Comparison of ENCODE assay signal across 31 mouse cellular contexts in the genomic region with DNA sequence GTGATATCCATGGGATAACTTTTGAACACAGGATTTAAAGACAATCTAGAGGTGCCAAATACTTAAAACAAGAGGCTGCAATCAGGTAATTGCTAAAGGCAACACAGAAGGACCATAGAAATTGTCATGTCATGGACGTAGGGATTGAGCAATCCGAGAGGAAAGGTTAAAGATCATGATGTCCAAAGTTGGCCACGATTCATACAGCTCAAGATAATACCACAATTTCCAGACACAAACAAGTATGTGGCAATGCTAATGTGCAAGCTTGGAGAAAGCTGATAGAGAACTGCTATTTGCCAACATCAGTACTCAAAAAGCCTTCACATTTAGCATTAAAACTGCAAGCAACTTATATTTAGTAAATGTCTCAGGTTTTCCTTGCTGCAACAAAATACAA. TPM values are rescaled to one million over a fixed set of nuclear protein-coding genes. Genes with fewer than 3 reads are reported as not detected.
"Had no signal": no experiment of that assay in that cellular context is flagged by ENCODE, and none has a peak within 500 bp of the region (broad histone marks: within the 10 kb centered on the region; RNA-seq: fewer than 3 reads in every experiment).

No protein-coding gene starts in this region.

- H3K27me3 ChIP-seq: limb, embryonic 12.5 days; limb, embryonic 15.5 days; liver, embryonic 15.5 days; neural tube, embryonic 12.5 days; neural tube, embryonic 15.5 days had no signal

- H3K4me1 ChIP-seq: limb, embryonic 12.5 days; limb, embryonic 15.5 days; liver, embryonic 15.5 days; neural tube, embryonic 12.5 days; neural tube, embryonic 15.5 days had no signal

- H3K36me3 ChIP-seq: limb, embryonic 12.5 days; limb, embryonic 15.5 days; liver, embryonic 15.5 days; neural tube, embryonic 12.5 days; neural tube, embryonic 15.5 days had no signal

- H3K4me2 ChIP-seq: limb, embryonic 12.5 days; limb, embryonic 15.5 days; liver, embryonic 15.5 days; lung, embryonic 14.5 days; midbrain, embryonic 11.5 days; neural tube, embryonic 12.5 days; neural tube, embryonic 15.5 days had no signal

- H3K27ac ChIP-seq: limb, embryonic 12.5 days; limb, embryonic 15.5 days; liver, embryonic 15.5 days; neural tube, embryonic 12.5 days; neural tube, embryonic 15.5 days; stomach, postnatal 0 days had no signal

- ATAC-seq: inflammation-experienced regulatory T-cells, adult 6 months; lung, postnatal 0 days had no signal

- H3K4me3 ChIP-seq: limb, embryonic 12.5 days; limb, embryonic 15.5 days; liver, embryonic 15.5 days; neural tube, embryonic 12.5 days; neural tube, embryonic 15.5 days had no signal

- DNase-seq: kidney, adult 18-20 months; kidney, adult 9 months; kidney, postnatal 14 days; kidney, postnatal 4 days; left cerebral cortex, postnatal 4 days; lung, embryonic 14.5 days; lung, postnatal 4 days; midbrain, embryonic 14.5 days; right cerebral cortex, adult 18-20 months; right cerebral cortex, postnatal 14 days; right cerebral cortex, postnatal 4 days; thymus, adult 2 months; thymus, postnatal 14 days; thymus, postnatal 4 days had no signal

- H3K9me3 ChIP-seq: limb, embryonic 12.5 days; limb, embryonic 15.5 days; liver, embryonic 15.5 days; neural tube, embryonic 12.5 days; neural tube, embryonic 15.5 days had no signal

- H3K9ac ChIP-seq: limb, embryonic 12.5 days; limb, embryonic 15.5 days; liver, embryonic 15.5 days; lung, embryonic 14.5 days; neural tube, embryonic 12.5 days; neural tube, embryonic 15.5 days had no signal

RNA-seq across cellular contexts. Expression of a gene that starts 26.7 kb away (rescaled TPM):
- total RNA-seq: layer of hippocampus, adult 18-20 months; layer of hippocampus, postnatal 14 days; left cerebral cortex, adult 8-10 months; left cerebral cortex, postnatal 14 days; left cerebral cortex, postnatal 4 days; megakaryocyte progenitor cell, adult 5-6 weeks; megakaryocyte-erythroid progenitor cell, adult 5-6 weeks; midbrain, postnatal 0 days had no signal
- polyA plus RNA-seq: inflammation-experienced regulatory T-cells, adult 6 months; kidney, embryonic 16.5 days; limb, embryonic 12.5 days; limb, embryonic 15.5 days; lung, embryonic 14.5 days; lung, postnatal 0 days; midbrain, embryonic 11.5 days; midbrain, embryonic 14.5 days; midbrain, postnatal 0 days; neural tube, embryonic 12.5 days; neural tube, embryonic 15.5 days; thymus, adult 2 months had no signal
